Mouse (Mus musculus): ENCODE results near the gene Epha4.

Gene Epha4

GRCm38 (mm10) chr1:77484766-77485596, 29.9 kb downstream of the Epha4 start:
- no peak for DNase-seq (ENCODE audit: low read depth, low spot score)

DNA sequence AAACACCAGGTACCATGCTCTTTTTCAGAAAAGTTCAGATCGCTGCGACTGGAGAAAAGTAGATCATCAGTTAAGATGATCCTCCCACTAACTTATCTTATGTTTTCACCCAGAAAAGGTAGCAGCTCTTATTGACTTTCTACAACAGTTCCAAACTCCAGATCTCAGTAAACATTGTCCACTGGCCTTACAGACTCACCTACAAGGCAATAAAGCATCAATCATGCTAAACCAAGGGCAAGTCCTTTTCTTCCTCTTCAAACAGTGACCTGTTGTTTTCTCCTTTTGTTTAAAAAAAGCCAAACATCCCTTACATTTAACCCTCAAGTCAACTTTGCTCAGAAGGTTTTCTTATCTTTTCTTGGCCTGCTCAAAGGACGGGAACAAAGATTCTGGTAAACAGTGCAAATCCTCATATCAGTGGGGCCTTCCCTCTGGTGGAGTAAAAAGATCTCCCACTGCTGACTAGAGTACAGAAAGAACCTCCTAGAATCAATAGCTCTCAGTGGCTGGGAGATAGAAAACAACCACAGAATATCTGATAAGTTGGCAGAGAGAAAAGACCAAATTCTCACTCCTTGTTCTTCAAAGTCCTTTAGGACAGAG, 39.0 kb downstream of the Epha4 start:
- DNase-seq (ENCODE audit: low read depth, low spot score): no peak

- DNase-seq (ENCODE audit: low read depth, low spot score): peak; percentile 48
Measured at GRCm38 (mm10) chr1:77473446-77474376, 41.2 kb downstream of the Epha4 start.

- DNase-seq (ENCODE audit: low read depth, low spot score): peak; percentile 59
Measured at GRCm38 (mm10) chr1:77472566-77472965, 42.3 kb downstream of the Epha4 start.

GRCm38 (mm10) chr1:77471447-77471846, 43.4 kb downstream of the Epha4 start:
- no peak for DNase-seq (ENCODE audit: low read depth, low spot score)

DNA sequence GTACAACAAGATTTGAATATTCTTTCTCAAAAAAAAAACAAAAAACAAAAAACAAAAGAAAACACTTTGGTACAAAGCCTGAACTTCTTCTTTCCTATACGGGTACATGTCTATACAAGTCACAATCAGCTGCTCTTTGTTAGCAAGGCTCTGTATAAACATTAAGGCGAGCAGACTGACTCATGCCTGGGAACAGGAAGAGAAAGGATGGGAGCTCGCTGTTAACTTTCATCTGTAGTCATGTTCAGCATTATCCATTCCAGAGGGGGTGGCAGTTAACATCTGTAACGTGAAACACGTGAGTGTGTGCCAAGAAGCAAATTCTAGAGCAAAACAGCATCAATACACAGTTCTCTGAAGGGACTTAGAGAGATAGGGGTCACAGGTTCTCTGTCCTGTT, 43.9 kb downstream of the Epha4 start:
- DNase-seq (ENCODE audit: low read depth, low spot score): peak; percentile 25

DNA sequence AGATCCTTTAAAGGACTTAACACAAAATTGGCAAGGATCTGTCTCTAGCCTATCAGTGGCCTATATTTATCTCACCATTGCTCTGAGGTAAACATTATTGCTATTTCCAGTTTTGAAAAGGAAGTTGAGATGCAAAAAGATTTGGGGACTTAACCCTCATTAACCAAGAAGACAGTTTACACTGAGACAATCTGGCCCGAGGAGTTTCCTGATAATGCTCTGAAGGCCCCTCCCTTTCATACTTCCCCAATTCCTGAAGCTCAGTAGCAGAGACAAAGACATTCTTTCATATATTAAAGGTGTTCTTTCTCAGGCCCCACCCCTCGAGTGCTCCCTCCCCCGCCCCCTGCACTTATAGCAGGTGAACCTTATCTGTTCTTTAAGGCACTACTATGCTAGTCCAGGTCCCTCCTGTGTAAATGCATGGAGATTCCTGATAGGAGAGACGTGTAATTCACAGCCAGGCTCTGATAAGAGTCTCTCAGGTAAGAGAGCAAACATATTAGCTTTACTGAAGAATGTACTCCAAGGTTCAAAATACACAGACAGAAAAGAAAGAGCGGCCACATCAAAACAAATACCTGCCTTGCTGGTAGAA, 46.1 kb downstream of the Epha4 start:
- peak; percentile 31 for DNase-seq (ENCODE audit: low read depth, low spot score)

- no peak for DNase-seq (ENCODE audit: low read depth, low spot score)
Measured at GRCm38 (mm10) chr1:77465524-77465923, 49.4 kb downstream of the Epha4 start.

GRCm38 (mm10) chr1:77464108-77464507, 50.8 kb downstream of the Epha4 start:
- no peak for DNase-seq (ENCODE audit: low read depth, low spot score)

GRCm38 (mm10) chr1:77461877-77462615, 52.8 kb downstream of the Epha4 start:
- DNase-seq (ENCODE audit: low read depth, low spot score): peak; percentile 32

DNA sequence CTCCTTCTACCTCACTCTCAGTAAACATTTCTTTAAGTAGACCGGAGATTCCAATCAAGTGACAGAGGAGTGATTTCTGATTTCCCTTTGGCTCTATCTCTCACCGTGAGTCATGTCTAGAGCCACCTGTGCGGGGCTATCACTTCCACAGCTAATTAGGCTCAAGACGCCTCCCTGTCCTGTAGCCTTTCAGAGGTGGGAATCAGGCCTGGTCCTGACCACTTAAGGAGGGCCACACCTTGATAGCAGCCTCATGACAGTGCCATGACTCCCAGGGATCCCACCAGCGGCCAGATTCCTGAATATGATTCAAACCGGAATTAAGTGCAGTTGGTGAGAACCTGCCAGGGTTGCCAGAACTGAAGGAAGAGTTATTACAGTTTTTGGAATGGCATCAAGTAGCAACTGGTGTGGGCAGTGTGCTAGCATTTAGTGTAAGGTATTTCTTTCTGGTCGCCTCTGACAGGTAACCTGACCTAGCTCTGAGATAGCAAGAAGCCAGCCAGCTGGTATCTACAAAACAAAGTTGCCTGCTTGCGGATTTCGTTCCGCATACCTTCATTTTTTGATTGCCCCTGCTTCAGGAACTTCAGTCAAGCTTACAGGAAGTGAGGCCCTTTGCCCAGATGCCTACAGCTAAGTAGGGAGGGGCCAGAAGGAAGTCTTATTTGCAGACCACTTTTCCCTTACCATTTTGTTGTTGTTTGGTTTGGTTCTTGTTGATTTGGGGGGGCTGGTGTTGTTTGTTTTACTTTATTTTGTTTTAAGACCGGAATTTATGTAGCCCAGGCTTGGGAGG, 53.9 kb downstream of the Epha4 start:
- DNase-seq (ENCODE audit: low read depth, low spot score): no peak

GRCm38 (mm10) chr1:77458751-77459385, 56.0 kb downstream of the Epha4 start:
- DNase-seq (ENCODE audit: low read depth, low spot score): no peak

GRCm38 (mm10) chr1:77457446-77457800, 57.5 kb downstream of the Epha4 start:
- DNase-seq (ENCODE audit: low read depth, low spot score): no peak

GRCm38 (mm10) chr1:77456695-77457445, 58.0 kb downstream of the Epha4 start:
- DNase-seq (ENCODE audit: low read depth, low spot score): peak; percentile 64

DNA sequence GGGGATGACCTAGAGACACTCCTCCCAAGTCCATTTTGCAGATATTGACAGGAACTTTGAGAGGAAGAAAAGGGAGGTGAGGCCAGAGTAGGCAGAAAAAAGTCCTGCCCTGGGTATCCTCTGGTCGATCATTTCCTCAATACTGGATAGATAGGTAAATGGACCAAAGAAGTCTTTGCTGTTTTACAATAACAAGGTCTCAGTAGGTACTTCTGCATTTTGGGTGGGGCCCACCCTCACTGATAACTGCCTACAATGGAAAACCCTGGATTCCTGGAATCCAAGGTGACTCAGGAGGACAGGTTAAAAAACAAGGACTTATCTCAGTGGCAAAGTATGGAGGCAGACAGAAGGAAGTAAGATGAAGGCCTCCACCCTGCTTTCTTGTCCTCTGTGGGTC, 61.1 kb downstream of the Epha4 start:
- peak; percentile 80 for DNase-seq (ENCODE audit: low read depth, low spot score)

DNA sequence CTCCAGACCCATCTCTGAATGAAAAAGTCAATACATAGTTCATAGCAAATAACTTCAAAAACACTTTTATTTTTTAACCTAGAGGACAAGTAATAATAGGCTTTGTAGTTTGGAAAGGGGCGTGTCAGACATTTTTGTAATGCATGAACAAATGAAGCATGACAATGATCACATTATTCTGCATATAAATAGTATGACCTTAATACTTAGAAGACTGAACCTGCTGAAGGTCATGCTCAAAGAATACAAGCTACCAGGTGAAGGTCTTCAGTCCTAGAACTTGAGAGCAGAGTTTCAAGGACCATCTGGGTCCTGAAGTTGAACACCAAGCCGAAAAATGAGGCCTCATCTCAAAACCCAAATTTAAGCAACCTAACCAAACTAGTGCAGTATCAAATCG, 62.2 kb downstream of the Epha4 start:
- peak; percentile 56 for DNase-seq (ENCODE audit: low read depth, low spot score)

- peak; percentile 84 for DNase-seq (ENCODE audit: low read depth, low spot score)
Measured at GRCm38 (mm10) chr1:77451541-77451940, 63.3 kb downstream of the Epha4 start.

- no peak for DNase-seq (ENCODE audit: low read depth, low spot score)
Measured at GRCm38 (mm10) chr1:77450201-77450600, 64.7 kb downstream of the Epha4 start.

GRCm38 (mm10) chr1:77447061-77447614, 67.8 kb downstream of the Epha4 start:
- DNase-seq (ENCODE audit: low read depth, low spot score): peak; percentile 77

Measured in R1 (cell line).